Mouse (Mus musculus) granulocyte monocyte progenitor cell, adult 5-6 weeks (primary cell): ENCODE measurements at regions not wholly inside any gene's neighbourhood (a gene's known extent, or its start where the extent isn't known, plus 50 kb on each side); places are given as distances from the start of the nearest gene placed in this dataset.
A peak's percentile ranks its signal among the peaks of the same experiment; 100 is the strongest.

Source experiments
- ATAC-seq: replicated peaks from 2 replicates; pipeline ENCODE4 v1.8.0; 2016; ENCODE audit warnings: mild to moderate bottlenecking, moderate TSS enrichment, inconsistent platforms; ENCODE audit not compliant: poor library complexity, severe bottlenecking

GRCm38 (mm10) chr16:25083729-25084128 is 202.9 kb upstream of the Tprg start:
- peak; percentile 69 for ATAC-seq

- ATAC-seq: no peak
These were observed 198.6 kb upstream of the Tprg start for GRCm38 (mm10) chr16:25087741-25088648.

- no peak for ATAC-seq
These were observed 198.0 kb upstream of the Tprg start for GRCm38 (mm10) chr16:25088649-25089019.

GRCm38 (mm10) chr16:25104165-25104564 is 182.5 kb upstream of the Tprg start:
- no peak for ATAC-seq

GRCm38 (mm10) chr16:25104603-25105002 is 182.0 kb upstream of the Tprg start:
- ATAC-seq: no peak

GRCm38 (mm10) chr16:25140164-25140563 is 146.5 kb upstream of the Tprg start:
- ATAC-seq: no peak

GRCm38 (mm10) chr16:25147486-25147885 is 139.1 kb upstream of the Tprg start:
- no peak for ATAC-seq

- ATAC-seq: no peak
These were observed 137.4 kb upstream of the Tprg start for GRCm38 (mm10) chr16:25149186-25149585.

- ATAC-seq: peak; percentile 53
These were observed 109.7 kb upstream of the Tprg start for GRCm38 (mm10) chr16:25176870-25177269.

GRCm38 (mm10) chr16:25178055-25178454 is 108.6 kb upstream of the Tprg start:
- peak; percentile 45 for ATAC-seq

GRCm38 (mm10) chr16:25181939-25182338 is 104.7 kb upstream of the Tprg start:
- ATAC-seq: peak; percentile 81

GRCm38 (mm10) chr16:25197079-25197478 is 89.5 kb upstream of the Tprg start:
- ATAC-seq: no peak

GRCm38 (mm10) chr16:25198844-25199243 is 87.8 kb upstream of the Tprg start:
- no peak for ATAC-seq

- ATAC-seq: no peak
These were observed 86.6 kb upstream of the Tprg start for GRCm38 (mm10) chr16:25199984-25200383.

- no peak for ATAC-seq
These were observed 85.4 kb upstream of the Tprg start for GRCm38 (mm10) chr16:25201094-25201770.

- ATAC-seq: no peak
These were observed 73.4 kb upstream of the Tprg start for GRCm38 (mm10) chr16:25213250-25213649.

GRCm38 (mm10) chr16:25220552-25220951 is 66.1 kb upstream of the Tprg start:
- ATAC-seq: no peak

GRCm38 (mm10) chr16:25224801-25225200 is 61.8 kb upstream of the Tprg start:
- ATAC-seq: no peak
